Mouse (Mus musculus): ENCODE results near the gene Akap13.

GRCm38 (mm10) chr7:75528751-75529150, 73.4 kb downstream of the Akap13 start:
- no peak for TF ChIP-seq ZC3H11A (IDR thresholded peaks at IDR 0.05; ENCODE audit: low read depth, low read length)
- TF ChIP-seq CTCF (conservative IDR thresholded peaks at IDR 0.05 in 1 of 2, IDR thresholded peaks at IDR 0.05 in 1 of 2; ENCODE audit: low read depth in 2 of 2, low read length in 2 of 2), result no peak
- no peak for TF ChIP-seq ZNF384 (IDR thresholded peaks at IDR 0.05; ENCODE audit: low read depth, low read length)
- no peak for TF ChIP-seq POLR2A (IDR thresholded peaks at IDR 0.05; ENCODE audit: low read depth, low read length)
- TF ChIP-seq MAZ (IDR thresholded peaks at IDR 0.05; ENCODE audit: low read depth, low read length), result no peak
- TF ChIP-seq EP300 (IDR thresholded peaks at IDR 0.05; ENCODE audit: low read length), result no peak
- no peak for TF ChIP-seq NELFE (IDR thresholded peaks at IDR 0.05; ENCODE audit: low read depth, low read length)
- TF ChIP-seq ZKSCAN1 (IDR thresholded peaks at IDR 0.05; ENCODE audit: borderline replicate concordance, low read depth, low read length), result no peak
- TF ChIP-seq MAFK (IDR thresholded peaks at IDR 0.05; ENCODE audit: insufficient replicate concordance, low read length), result no peak
- no peak for TF ChIP-seq PAX5 (IDR thresholded peaks at IDR 0.05; ENCODE audit: low read length)
- no peak for TF ChIP-seq USF2 (conservative IDR thresholded peaks at IDR 0.05; ENCODE audit: low read depth, low read length)
- no peak for TF ChIP-seq CHD2 (IDR thresholded peaks at IDR 0.05; ENCODE audit: low read length)
- no peak for TF ChIP-seq GABPA (IDR thresholded peaks at IDR 0.05; ENCODE audit: insufficient replicate concordance, low read depth, low read length)
